Comparison of ENCODE assay signal across 7 mouse cellular contexts in the genomic region with DNA sequence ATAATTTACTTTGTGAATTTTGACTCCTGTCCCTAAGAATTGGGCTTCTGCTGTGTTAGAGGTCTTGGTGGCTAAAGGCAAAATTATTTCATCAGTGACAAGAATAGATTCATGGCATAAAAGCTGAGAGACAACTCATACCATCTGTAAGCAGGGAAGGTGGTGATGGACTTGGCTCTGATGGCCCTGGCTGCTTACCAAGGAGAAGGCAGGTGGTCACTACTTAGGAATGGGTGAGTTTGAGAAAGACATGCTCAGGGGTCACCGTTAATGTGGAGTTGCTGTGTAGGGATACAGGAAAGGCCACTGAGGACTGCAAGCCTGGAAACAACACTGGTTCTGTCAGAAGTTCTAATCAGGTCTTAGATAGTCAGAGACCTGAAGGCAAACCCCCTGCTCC.
"Had no signal": no experiment of that assay in that cellular context is flagged by ENCODE, and none has a peak within 500 bp of the region (broad histone marks: within the 10 kb centered on the region; RNA-seq: fewer than 3 reads in every experiment).

No protein-coding gene starts in this region.

- DNase-seq: liver, embryonic 13.5 days; lung, adult 2 months; lung, postnatal 14 days; lung, postnatal 4 days; midbrain, embryonic 14.5 days; thymus, adult 18-20 months; thymus, postnatal 36 days had no signal
